Mouse (Mus musculus) monocyte, adult 5-6 weeks (primary cell): ENCODE data around the gene 2610301B20Rik. TPM values are rescaled to one million over a fixed set of nuclear protein-coding genes. Genes with fewer than 3 reads are reported as not detected.

ENCODE experiments used
- ATAC-seq: fragments of 153-309, 156-312 bp; replicated peaks from 2 replicates; pipeline ENCODE4 v1.8.0; 2017; ENCODE audit warnings: mild to moderate bottlenecking; ENCODE audit not compliant: low TSS enrichment, insufficient number of reproducible peaks, severe bottlenecking, poor library complexity, low FRiP score
- total RNA-seq: library from RNA; stranded (forward); fragments of 200-1000, 200-491, 200-594 nt; gene quantifications from 3 replicates; pipeline ENCODE4 v1.2.3, GENCODE M21; 2017

2610301B20Rik gene
- total RNA-seq, 1 experiment from 2014 or later: 4.1 TPM

DNA sequence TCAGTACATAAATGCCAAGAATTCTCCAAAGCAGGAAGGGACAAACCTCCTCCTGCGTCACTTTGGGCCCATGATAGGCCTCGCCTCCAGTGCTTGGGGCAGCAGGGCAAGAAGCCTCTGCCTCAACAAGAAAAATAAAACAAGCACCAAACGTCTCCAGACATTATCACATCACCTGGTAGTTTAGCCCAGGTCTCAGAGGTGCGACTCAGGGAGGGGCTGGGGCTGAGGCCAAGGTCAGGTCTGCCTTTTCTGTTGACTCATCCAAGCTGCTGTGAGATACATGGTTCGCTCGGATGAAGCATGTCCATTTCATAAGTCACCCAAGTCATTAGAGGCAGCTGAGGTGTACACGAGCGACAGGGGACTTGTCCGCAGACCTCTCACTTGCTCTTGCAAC lies 56.7 kb downstream of the 2610301B20Rik start:
- ATAC-seq: no peak

DNA sequence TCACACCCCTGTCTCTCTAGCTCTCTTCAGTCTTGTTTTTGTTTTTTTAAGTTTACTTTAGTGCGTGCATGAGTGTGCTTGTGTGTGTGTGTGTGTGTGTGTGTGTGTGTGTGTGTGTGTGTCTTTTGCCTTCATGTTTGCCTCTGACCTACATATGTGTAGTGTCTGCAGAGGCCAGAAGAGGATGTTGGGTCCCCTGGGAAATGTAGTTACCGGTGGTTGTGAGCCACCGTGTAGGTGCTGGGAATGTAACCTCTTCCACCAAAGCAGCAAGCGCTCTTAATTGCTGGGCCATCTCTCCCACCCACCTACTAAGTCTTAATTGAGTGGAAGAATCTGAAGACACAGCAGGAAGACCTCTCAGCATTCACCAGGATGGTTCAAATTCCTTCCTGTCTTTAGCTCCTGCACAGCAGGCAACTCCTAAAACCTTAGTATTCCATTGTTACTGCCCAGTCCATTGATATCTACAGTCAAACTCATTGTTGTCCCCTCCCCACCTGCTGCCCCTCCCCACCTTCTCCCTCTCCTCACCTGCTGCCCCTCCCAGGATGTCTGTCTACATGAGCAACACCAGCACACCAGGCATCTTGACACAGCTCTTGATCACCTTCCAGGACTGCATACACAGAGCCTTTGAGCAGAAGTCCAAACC lies 57.9 kb downstream of the 2610301B20Rik start:
- no peak for ATAC-seq

DNA sequence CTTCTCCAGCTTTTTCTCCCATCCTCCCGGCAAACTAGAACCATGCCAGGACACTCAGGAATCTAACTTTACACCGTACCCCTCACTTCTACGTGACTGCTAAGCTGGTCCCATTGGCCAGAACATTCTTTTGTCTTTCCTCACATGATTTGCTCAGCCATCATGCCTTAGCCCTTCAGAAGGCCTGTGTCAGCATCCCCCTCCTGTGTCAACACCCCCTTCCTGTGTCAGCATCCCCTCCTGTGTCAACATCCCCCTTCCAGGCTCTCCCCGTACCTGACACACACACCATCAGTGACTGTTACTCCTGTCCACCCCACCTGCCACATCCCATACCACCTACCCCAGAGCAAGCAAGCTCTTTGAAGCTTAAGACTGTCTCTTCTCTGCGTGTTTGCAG lies 58.5 kb downstream of the 2610301B20Rik start:
- ATAC-seq: no peak

DNA sequence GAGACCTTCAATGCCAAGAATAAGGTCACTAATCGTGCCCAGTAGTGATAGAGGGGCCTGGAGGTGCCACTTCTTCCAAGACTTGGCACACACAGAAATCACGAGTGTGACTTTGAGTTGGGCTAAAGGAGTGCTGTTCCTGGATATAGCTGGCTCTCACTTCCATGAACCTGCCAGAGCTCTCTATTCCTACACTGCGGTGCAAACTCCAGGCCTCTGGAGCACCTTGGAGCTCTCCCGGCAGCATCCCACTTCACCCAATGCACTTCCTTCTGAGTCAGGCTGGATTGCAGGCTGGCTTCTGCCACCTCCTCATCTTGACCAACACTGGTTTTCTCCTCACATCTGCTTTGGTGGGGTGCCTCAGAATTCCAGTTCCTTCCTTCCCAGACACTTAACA lies 62.5 kb downstream of the 2610301B20Rik start:
- ATAC-seq: no peak
